Mouse (Mus musculus): ENCODE data around the gene Zcchc12. TPM values are rescaled to one million over a fixed set of nuclear protein-coding genes. Genes with fewer than 3 reads are reported as not detected.

The Zcchc12 gene
- 29.0 and 30.7 TPM in 2 replicates for polyA plus RNA-seq (2014; fragmentation: Nextera tagmentation; extraction: Ambion mirVana)

DNA sequence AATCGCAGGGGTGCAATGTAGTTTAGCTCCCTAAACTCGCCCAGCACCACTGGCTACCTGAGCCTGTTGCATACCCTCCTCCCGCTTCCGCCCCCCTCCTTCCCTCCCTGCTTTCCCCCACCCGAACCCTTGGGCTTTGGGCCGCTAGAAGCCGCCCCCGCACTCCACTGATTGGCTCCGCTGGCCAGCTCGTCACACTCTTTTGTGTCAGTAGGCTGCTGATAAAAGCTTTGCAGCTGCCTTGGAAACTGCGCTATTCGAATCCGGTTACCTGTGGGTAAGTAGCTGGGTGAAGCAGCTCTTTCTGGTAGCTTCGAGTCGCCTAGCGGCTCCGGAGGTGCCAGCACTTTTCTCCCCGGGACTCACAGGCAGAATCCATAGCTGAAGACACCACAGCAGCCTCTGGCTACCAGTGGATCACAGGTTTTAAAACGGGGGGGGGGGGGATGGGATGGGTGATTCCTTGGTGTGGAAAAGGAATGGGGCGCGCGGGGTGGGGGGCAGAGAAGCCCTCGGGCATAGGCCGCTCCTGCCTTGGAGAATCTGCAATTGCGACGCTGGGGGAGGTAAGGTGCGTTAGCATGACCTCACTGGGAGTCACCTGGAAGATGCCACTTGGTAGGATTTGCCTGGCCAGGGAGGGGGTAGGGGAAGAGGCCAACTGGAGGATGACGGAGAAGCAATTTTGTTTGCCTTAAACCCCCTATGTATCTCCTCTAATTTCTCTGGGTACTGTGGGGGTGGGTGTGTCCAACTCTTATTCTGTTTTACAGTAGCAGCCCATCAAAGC, at the start of gene Zcchc12:
Zcchc12 (plus strand) TSS at position 169 of the 790 bp plus-strand sequence.
- ATAC-seq (ENCODE audit: low FRiP score) = peak; percentile 57; the same call in 1 of the 2 replicates
- 18% methylated on average over 26 of the region's 28 CpGs for WGBS
- peak; percentile 35 for DNase-seq (ENCODE audit: low spot score)
- H3K9ac ChIP-seq (ENCODE audit: low read depth, low read length) = no peak within 1 kb of the TSS
- H3K4me2 ChIP-seq (replicated peaks; ENCODE audit: low read depth, low read length) = peak within 1 kb of the TSS; percentile 35
- no peak within 1 kb of the TSS for H3K27ac ChIP-seq (ENCODE audit: low read depth, low read length)
- H3K4me1 ChIP-seq (replicated peaks; ENCODE audit: control insufficient read depth, insufficient read depth, low read length) = peaks cover 3% of the 10 kb centered on the region; the same call in 1 of the 2 replicates
- H3K9me3 ChIP-seq (ENCODE audit: control insufficient read depth, low read length) = no peaks in the 10 kb centered on the region
- H3K4me3 ChIP-seq (ENCODE audit: low read depth, low read length) = peak within 1 kb of the TSS; percentile 26
- H3K36me3 ChIP-seq (ENCODE audit: control insufficient read depth, insufficient read depth, low read length) = no peaks in the 10 kb centered on the region
- H3K27me3 ChIP-seq (ENCODE audit: control insufficient read depth, insufficient read depth, low read length) = no peaks in the 10 kb centered on the region

DNA sequence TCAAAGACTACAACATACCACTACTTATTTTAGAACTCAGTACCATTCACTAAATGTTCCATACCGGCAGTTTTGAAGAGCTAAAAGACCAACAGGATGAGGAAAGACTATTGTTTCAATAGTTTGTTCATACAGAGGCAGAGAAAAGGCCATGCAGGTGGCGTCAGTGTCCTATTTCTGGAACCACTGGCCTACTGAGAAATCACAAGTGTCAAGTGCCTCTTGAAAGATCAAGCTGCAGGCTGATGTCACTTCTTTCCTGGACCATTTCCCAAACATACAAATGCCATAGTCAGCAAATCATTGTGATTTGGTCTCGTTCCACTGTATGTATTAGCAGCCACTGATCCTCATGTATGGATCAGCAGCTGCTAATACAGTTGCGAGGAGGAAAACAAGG, 49.0 kb upstream of the Zcchc12 start:
- H3K9me3 ChIP-seq (ENCODE audit: control insufficient read depth, low read length) = no peaks in the 10 kb centered on the region
- no peak overlapping the region for H3K4me3 ChIP-seq (ENCODE audit: low read depth, low read length)
- DNase-seq (ENCODE audit: low spot score) = no peak
- no peak overlapping the region for H3K27ac ChIP-seq (ENCODE audit: low read depth, low read length)
- H3K4me1 ChIP-seq (replicated peaks; ENCODE audit: control insufficient read depth, insufficient read depth, low read length) = no peaks in the 10 kb centered on the region
- no peaks in the 10 kb centered on the region for H3K36me3 ChIP-seq (ENCODE audit: control insufficient read depth, insufficient read depth, low read length)
- no peaks in the 10 kb centered on the region for H3K27me3 ChIP-seq (ENCODE audit: control insufficient read depth, insufficient read depth, low read length)
- H3K4me2 ChIP-seq (replicated peaks; ENCODE audit: low read depth, low read length) = no peak overlapping the region
- ATAC-seq (ENCODE audit: low FRiP score) = no peak
- no peak overlapping the region for H3K9ac ChIP-seq (ENCODE audit: low read depth, low read length)
- 66% methylated on average over 4 of the region's 4 CpGs for WGBS

DNA sequence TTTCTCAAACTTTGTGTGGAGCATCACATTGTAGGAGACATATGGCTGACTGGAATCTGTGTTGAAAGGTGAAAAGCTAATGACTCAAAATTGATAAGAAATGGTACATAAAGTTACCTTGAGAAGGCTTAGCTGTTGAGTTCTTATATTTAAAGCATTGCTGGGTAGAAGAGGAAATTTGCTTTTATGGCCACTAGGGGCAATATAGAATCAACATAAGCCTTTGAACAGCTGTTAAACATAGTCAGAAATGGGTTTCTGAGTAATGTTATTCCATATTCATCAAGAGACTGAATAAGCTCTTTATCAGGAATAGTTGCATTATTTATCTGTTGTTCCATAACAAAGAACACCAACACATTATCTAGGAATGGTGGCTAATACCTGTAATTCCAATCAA, 45.6 kb upstream of the Zcchc12 start:
- Histone ChIP-seq H3K27ac (ENCODE audit: low read depth, low read length) (no peak overlapping the region), H3K9ac (ENCODE audit: low read depth, low read length) (no peak overlapping the region), H3K9me3 (ENCODE audit: control insufficient read depth, low read length) (no peaks in the 10 kb centered on the region), H3K36me3 (ENCODE audit: control insufficient read depth, insufficient read depth, low read length) (no peaks in the 10 kb centered on the region), H3K27me3 (ENCODE audit: control insufficient read depth, insufficient read depth, low read length) (no peaks in the 10 kb centered on the region), H3K4me1 (replicated peaks; ENCODE audit: control insufficient read depth, insufficient read depth, low read length) (no peaks in the 10 kb centered on the region), H3K4me2 (replicated peaks; ENCODE audit: low read depth, low read length) (no peak overlapping the region), H3K4me3 (ENCODE audit: low read depth, low read length) (no peak overlapping the region)
- no peak for ATAC-seq (ENCODE audit: low FRiP score)
- DNase-seq (ENCODE audit: low spot score) = no peak

DNA sequence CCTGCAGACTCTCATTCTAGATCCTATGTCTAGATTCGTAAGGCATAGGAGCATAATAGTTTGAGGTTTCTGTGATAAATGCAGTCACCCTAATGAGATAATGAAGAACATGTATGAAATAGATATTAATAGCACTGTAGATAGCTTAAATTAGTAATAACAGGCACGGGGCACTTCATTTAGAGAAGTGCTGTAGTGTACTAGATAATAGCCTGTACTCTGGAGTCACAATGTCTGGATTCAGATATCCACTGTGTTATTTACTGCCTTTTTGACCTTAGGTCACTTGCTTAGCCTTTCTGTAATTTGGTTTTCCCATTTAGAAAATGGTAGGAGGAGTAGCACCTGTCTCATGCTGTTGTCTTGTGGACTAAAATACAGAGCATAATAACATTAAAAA, 39.0 kb upstream of the Zcchc12 start:
- Histone ChIP-seq H3K27me3 (ENCODE audit: control insufficient read depth, insufficient read depth, low read length) (no peaks in the 10 kb centered on the region), H3K9me3 (ENCODE audit: control insufficient read depth, low read length) (no peaks in the 10 kb centered on the region), H3K4me2 (replicated peaks; ENCODE audit: low read depth, low read length) (no peak overlapping the region), H3K36me3 (ENCODE audit: control insufficient read depth, insufficient read depth, low read length) (no peaks in the 10 kb centered on the region), H3K4me1 (replicated peaks; ENCODE audit: control insufficient read depth, insufficient read depth, low read length) (no peaks in the 10 kb centered on the region), H3K9ac (ENCODE audit: low read depth, low read length) (no peak overlapping the region), H3K27ac (ENCODE audit: low read depth, low read length) (no peak overlapping the region), H3K4me3 (ENCODE audit: low read depth, low read length) (no peak overlapping the region)
- ATAC-seq (ENCODE audit: low FRiP score) = no peak
- DNase-seq (ENCODE audit: low spot score) = no peak
- WGBS = 83% methylated on average over 2 of the region's 2 CpGs

DNA sequence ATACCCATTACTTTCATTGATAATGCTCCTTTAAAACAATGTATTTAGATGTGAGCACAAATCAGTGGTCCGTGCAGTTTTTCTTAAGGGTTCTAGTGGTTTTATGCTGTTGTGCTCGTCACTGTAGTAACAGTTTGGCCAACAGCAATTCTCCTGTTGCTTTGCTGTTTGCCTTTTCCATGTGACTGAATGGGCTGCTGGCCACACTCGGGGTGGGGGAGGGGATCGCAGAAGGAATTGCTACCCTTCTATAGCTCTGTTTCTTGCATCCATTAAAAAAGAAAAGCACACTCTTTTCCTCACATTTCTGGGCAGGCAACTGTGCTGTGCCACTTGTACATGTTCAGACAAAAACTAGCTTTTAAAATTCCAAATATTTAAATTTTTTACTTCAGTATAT, 34.1 kb upstream of the Zcchc12 start:
- H3K27me3 ChIP-seq (ENCODE audit: control insufficient read depth, insufficient read depth, low read length) = no peaks in the 10 kb centered on the region
- 32% methylated on average over 4 of the region's 4 CpGs for whole genome bisulfite sequencing

GRCm38 (mm10) chrX:36183625-36184024, 12.1 kb upstream of the Zcchc12 start:
- H3K4me2 ChIP-seq (replicated peaks; ENCODE audit: low read depth, low read length) = no peak overlapping the region
- H3K4me3 ChIP-seq (ENCODE audit: low read depth, low read length) = no peak overlapping the region
- H3K36me3 ChIP-seq (ENCODE audit: control insufficient read depth, insufficient read depth, low read length) = no peaks in the 10 kb centered on the region
- no peaks in the 10 kb centered on the region for H3K27me3 ChIP-seq (ENCODE audit: control insufficient read depth, insufficient read depth, low read length)
- H3K4me1 ChIP-seq (replicated peaks; ENCODE audit: control insufficient read depth, insufficient read depth, low read length) = no peaks in the 10 kb centered on the region
- H3K27ac ChIP-seq (ENCODE audit: low read depth, low read length) = no peak overlapping the region
- no peaks in the 10 kb centered on the region for H3K9me3 ChIP-seq (ENCODE audit: control insufficient read depth, low read length)
- DNase-seq (ENCODE audit: low spot score) = peak; percentile 58
- H3K9ac ChIP-seq (ENCODE audit: low read depth, low read length) = no peak overlapping the region
- no peak for ATAC-seq (ENCODE audit: low FRiP score)

More for the DNA sequence above, 34.1 kb upstream of the Zcchc12 start:
- Histone ChIP-seq H3K9ac (ENCODE audit: low read depth, low read length) (no peak overlapping the region), H3K27ac (ENCODE audit: low read depth, low read length) (no peak overlapping the region), H3K36me3 (ENCODE audit: control insufficient read depth, insufficient read depth, low read length) (no peaks in the 10 kb centered on the region), H3K4me2 (replicated peaks; ENCODE audit: low read depth, low read length) (no peak overlapping the region), H3K9me3 (ENCODE audit: control insufficient read depth, low read length) (no peaks in the 10 kb centered on the region), H3K4me3 (ENCODE audit: low read depth, low read length) (no peak overlapping the region), H3K4me1 (replicated peaks; ENCODE audit: control insufficient read depth, insufficient read depth, low read length) (no peaks in the 10 kb centered on the region)
- ATAC-seq (ENCODE audit: low FRiP score) (no peak), DNase-seq (ENCODE audit: low spot score) (peak; percentile 23)

GRCm38 (mm10) chrX:36186036-36186435, 9.7 kb upstream of the Zcchc12 start:
- Histone ChIP-seq H3K27ac (ENCODE audit: low read depth, low read length) (no peak overlapping the region), H3K27me3 (ENCODE audit: control insufficient read depth, insufficient read depth, low read length) (no peaks in the 10 kb centered on the region), H3K4me3 (ENCODE audit: low read depth, low read length) (no peak overlapping the region), H3K36me3 (ENCODE audit: control insufficient read depth, insufficient read depth, low read length) (no peaks in the 10 kb centered on the region), H3K9me3 (ENCODE audit: control insufficient read depth, low read length) (no peaks in the 10 kb centered on the region), H3K9ac (ENCODE audit: low read depth, low read length) (no peak overlapping the region), H3K4me1 (replicated peaks; ENCODE audit: control insufficient read depth, insufficient read depth, low read length) (no peaks in the 10 kb centered on the region), H3K4me2 (replicated peaks; ENCODE audit: low read depth, low read length) (no peak overlapping the region)
- ATAC-seq (ENCODE audit: low FRiP score) (peak; percentile 35; the same call in 1 of the 2 replicates), DNase-seq (ENCODE audit: low spot score) (no peak)
- WGBS = 52% methylated on average over 5 of the region's 5 CpGs

DNA sequence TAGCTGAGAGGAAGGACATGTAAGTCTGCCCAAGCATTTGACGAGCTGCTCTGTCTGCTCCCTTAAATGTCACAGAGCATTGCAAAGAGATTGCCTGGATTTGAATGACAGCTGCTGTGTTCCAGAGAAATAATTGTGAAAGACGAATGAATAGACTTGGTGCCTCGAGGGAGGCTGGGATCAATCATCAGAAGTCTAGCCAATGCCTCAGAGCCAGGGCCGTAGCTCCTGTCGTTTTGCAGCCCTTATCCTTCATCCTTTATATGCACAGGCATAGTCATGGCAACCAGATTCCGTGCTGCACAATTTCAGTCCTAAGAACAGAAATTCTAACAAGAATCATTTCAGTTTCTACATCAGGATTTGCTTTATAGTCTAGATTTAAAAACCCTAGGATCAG, 9.3 kb upstream of the Zcchc12 start:
- no peak overlapping the region for H3K27ac ChIP-seq (ENCODE audit: low read depth, low read length)
- no peaks in the 10 kb centered on the region for H3K9me3 ChIP-seq (ENCODE audit: control insufficient read depth, low read length)
- WGBS = 37% methylated on average over 6 of the region's 6 CpGs
- no peak overlapping the region for H3K4me2 ChIP-seq (replicated peaks; ENCODE audit: low read depth, low read length)
- no peaks in the 10 kb centered on the region for H3K27me3 ChIP-seq (ENCODE audit: control insufficient read depth, insufficient read depth, low read length)
- no peaks in the 10 kb centered on the region for H3K4me1 ChIP-seq (replicated peaks; ENCODE audit: control insufficient read depth, insufficient read depth, low read length)
- H3K4me3 ChIP-seq (ENCODE audit: low read depth, low read length) = no peak overlapping the region
- no peaks in the 10 kb centered on the region for H3K36me3 ChIP-seq (ENCODE audit: control insufficient read depth, insufficient read depth, low read length)
- H3K9ac ChIP-seq (ENCODE audit: low read depth, low read length) = no peak overlapping the region
- ATAC-seq (ENCODE audit: low FRiP score) = peak; percentile 71
- no peak for DNase-seq (ENCODE audit: low spot score)

GRCm38 (mm10) chrX:36193951-36194350, 1.8 kb upstream of the Zcchc12 start:
- H3K27me3 ChIP-seq (ENCODE audit: control insufficient read depth, insufficient read depth, low read length) = no peaks in the 10 kb centered on the region
- peaks cover 3% of the 10 kb centered on the region; the same call in 1 of the 2 replicates for H3K4me1 ChIP-seq (replicated peaks; ENCODE audit: control insufficient read depth, insufficient read depth, low read length)
- no peaks in the 10 kb centered on the region for H3K36me3 ChIP-seq (ENCODE audit: control insufficient read depth, insufficient read depth, low read length)
- H3K27ac ChIP-seq (ENCODE audit: low read depth, low read length) = no peak overlapping the region
- ATAC-seq (ENCODE audit: low FRiP score) (no peak), DNase-seq (ENCODE audit: low spot score) (no peak)
- H3K4me2 ChIP-seq (replicated peaks; ENCODE audit: low read depth, low read length) = no peak overlapping the region
- no peak overlapping the region for H3K4me3 ChIP-seq (ENCODE audit: low read depth, low read length)
- no peak overlapping the region for H3K9ac ChIP-seq (ENCODE audit: low read depth, low read length)
- 29% methylated on average over 6 of the region's 6 CpGs for WGBS
- H3K9me3 ChIP-seq (ENCODE audit: control insufficient read depth, low read length) = no peaks in the 10 kb centered on the region

All from hindbrain, embryonic 11.5 days (tissue).